Mouse (Mus musculus): Measurements from ENCODE around the gene Jsrp1. TPM values are rescaled to one million over a fixed set of nuclear protein-coding genes. Genes with fewer than 3 reads are reported as not detected.
"Not testable (repeated sequence)": the region's sequence is repeated elsewhere in the genome, so short reads cannot be mapped to it uniquely, and the experiment has no call there.

The Jsrp1 gene
- total RNA-seq, 2 experiments from 2014 or later, result 345 to 379 TPM

DNA sequence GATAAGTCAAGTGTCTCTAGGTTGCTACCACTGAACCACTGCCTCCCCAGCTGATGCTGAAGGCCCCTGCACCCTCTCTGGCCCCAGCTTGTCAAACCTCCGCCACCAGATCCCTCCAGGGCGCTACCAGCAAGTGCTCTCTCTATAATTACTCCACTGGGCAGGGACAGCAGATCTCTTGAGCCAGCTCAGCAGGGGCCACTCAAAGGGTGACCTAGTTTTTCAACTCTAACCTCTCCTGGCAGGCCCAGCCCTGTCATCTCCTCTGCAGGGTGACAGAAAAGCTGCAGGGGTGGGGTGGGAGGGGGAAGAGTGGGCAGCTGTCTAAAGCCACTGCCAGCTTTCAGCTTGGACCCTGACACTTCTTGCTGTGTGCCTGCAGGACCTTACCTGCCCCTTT is 24.5 kb upstream of the Jsrp1 start:
- peak; percentile 62 for DNase-seq
- intact Hi-C loops (cut with DNase I; ENCODE audit: low total_unique reads), result no loop called here

GRCm38 (mm10) chr10:80836949-80837379 is 23.7 kb upstream of the Jsrp1 start:
- intact Hi-C loops (cut with DNase I; ENCODE audit: low total_unique reads), result no loop called here
- DNase-seq, result peak; percentile 57

GRCm38 (mm10) chr10:80835617-80836016 is 22.3 kb upstream of the Jsrp1 start:
- intact Hi-C loops (cut with DNase I; ENCODE audit: low total_unique reads), result no loop called here
- DNase-seq, result no peak

- intact Hi-C loops (cut with DNase I; ENCODE audit: low total_unique reads), result no loop called here
- DNase-seq, result no peak
Measured at GRCm38 (mm10) chr10:80832818-80833217, 19.5 kb upstream of the Jsrp1 start.

GRCm38 (mm10) chr10:80831136-80831535 is 17.8 kb upstream of the Jsrp1 start:
- intact Hi-C loops (cut with DNase I; ENCODE audit: low total_unique reads), result no loop called here
- peak; percentile 70 for DNase-seq

DNA sequence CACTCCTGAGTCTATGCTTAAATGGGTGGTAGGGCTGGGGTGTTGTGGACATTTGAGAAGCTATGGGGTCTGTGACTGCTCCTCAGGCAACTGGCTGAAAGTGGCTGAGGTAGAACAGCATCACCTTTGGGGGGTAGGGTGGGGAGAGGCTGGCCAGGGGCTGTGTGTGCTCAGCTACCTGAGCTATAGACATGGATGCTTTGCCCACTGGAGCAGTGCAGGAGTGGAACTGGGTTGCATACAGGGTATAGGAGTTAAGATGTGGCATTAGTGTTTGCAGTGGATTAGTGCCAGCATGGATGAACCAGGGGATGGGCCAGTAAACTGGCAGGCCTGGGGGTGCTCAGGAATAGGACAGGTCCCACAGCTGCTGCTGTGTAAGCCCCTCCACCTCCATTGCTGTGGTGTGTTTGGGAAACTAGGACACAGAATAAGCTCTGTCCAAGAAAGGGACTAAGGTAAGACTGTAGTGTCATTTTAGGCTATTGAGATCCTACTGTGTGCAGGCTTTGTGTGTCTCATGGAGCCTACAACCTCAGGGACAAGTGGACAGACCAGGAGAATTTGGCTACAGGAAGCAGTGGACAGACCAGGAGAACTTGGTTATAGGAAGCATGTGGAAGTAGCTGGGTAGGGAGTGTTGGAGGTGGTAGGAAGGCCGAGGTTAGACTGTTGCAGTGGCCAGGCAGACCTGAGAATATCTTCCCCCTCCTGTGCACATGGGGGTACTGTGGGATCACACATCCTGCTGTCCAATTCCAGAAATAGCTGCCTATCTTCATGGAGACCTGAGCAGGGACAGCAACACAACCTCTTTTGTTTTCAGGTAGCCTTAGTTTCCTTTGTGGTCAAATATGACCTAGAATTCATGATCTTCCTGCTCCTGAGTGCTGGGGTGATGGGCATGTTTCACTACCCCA is 16.3 kb upstream of the Jsrp1 start:
- DNase-seq, result no peak

GRCm38 (mm10) chr10:80828587-80828986 is 15.3 kb upstream of the Jsrp1 start:
- not testable (repeated sequence) for DNase-seq
- intact Hi-C loops (cut with DNase I; ENCODE audit: low total_unique reads), result loop anchor here (5.0 kb wide), 1 partner anchor 34 kb away; no protein-coding TSS in a partner anchor

More for the DNA sequence above, 16.3 kb upstream of the Jsrp1 start:
- intact Hi-C loops (cut with DNase I; ENCODE audit: low total_unique reads), result loop anchor here (5.0 kb wide), 1 partner anchor 33 kb away; no protein-coding TSS in a partner anchor

- intact Hi-C loops (cut with DNase I; ENCODE audit: low total_unique reads), result loop anchor here (5.0 kb wide), 1 partner anchor 34 kb away; no protein-coding TSS in a partner anchor
- DNase-seq, result no peak
Measured at GRCm38 (mm10) chr10:80827870-80828420, 14.6 kb upstream of the Jsrp1 start.

DNA sequence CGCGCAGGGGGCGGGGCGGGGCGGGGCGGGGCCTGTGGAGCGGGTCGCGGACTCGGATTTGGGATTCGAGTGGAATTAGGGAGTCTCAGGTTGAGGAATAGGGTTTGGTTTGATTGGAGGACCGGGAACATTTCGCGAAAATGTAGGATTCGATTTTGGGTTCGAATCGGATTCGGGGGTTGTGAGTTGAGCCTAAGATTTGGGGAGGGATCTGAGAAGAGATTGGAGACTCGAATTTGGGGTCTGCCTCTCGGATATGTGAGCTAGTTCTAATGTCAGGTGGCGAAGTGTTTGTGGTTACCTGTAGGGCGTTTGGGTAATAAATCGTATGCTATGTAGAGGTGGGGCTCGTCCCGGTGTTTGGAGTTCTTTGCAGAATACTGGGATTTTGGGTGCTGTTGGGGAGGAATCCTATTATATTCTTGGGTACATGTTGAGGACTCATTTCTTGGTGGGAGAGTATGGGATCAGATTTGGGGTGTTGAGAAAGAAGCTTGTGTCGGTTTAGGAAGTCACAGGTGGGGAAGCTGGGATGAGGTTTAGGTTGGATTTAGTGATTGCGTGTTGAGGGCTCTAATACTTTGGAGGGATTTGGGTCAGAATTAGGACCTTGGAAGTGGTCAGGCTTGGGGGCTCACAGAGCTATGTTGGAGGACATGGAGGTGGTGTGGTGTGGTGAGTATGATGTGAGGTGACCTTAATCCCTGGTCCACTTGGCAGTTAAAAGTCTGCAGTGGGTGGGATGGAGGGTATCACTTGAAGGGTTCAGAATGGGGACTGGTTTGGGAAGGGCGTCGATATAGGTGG is 14.0 kb upstream of the Jsrp1 start:
- intact Hi-C loops (cut with DNase I; ENCODE audit: low total_unique reads), result loop anchor here (5.0 kb wide), 1 partner anchor 35 kb away; no protein-coding TSS in a partner anchor
- DNase-seq, result no peak

DNA sequence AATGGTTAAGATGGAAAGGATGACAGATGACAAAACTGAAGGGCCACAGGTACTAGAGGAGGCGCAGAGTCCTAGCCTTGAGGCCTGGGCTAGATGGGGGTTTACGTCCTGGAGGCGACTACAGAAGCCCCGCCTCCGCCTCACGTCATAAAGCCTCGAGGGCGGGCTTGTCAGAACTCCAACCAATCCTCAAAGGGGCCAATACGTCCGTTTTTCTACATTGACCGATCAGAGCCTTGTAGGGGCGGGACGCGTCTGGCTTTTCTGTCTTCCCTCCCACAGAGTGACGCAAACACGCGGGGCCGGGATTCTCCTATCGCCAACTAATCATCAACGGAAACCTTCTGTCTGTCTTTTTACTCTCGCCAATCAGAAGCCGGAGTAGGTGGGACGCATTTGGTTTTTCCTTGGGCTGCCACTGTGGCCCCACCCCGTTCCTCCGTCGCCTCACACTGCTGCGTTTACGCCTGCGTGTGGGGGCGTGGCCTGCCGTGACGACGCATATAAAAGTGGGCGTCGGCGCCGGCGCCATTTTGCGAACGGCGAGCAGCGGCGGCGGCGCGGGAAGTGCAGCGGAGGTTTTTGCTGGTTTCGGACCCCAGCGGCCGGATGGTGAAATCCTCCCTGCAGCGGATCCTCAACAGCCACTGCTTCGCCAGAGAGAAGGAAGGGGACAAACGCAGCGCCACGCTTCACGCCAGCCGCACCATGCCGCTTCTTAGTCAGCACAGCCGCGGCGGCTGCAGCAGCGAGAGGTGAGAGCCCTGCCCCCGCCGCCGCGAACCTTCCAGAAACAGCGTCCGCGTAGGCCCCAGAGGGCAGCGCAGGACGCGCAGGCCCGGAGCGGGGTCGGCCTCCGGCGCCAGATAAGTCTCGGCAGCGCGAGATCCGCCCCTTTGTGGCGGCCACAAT is 13.1 kb upstream of the Jsrp1 start, which contains the start of gene Oaz1:
Gene Oaz1, plus strand, starts transcription at position 506 of the 912 bp plus-strand sequence.
- peak; percentile 98 for DNase-seq
- intact Hi-C loops (cut with DNase I; ENCODE audit: low total_unique reads), result loop anchor here (5.0 kb wide), 1 partner anchor 36 kb away; no protein-coding TSS in a partner anchor

- intact Hi-C loops (cut with DNase I; ENCODE audit: low total_unique reads), result loop anchor here (5.0 kb wide), 1 partner anchor 37 kb away; no protein-coding TSS in a partner anchor
- DNase-seq, result no peak
Measured at GRCm38 (mm10) chr10:80824827-80825226, 11.5 kb upstream of the Jsrp1 start.

GRCm38 (mm10) chr10:80823847-80824643 is 10.7 kb upstream of the Jsrp1 start:
- intact Hi-C loops (cut with DNase I; ENCODE audit: low total_unique reads), result loop anchor here (2.0 kb wide), 1 partner anchor 53 kb away; no protein-coding TSS in a partner anchor

GRCm38 (mm10) chr10:80823316-80823715 is 10.0 kb upstream of the Jsrp1 start:
- intact Hi-C loops (cut with DNase I; ENCODE audit: low total_unique reads), result loop anchor here (2.0 kb wide), 1 partner anchor 53 kb away; no protein-coding TSS in a partner anchor
- DNase-seq, result no peak

More at GRCm38 (mm10) chr10:80823847-80824643, 10.7 kb upstream of the Jsrp1 start:
- DNase-seq, result no peak

DNA sequence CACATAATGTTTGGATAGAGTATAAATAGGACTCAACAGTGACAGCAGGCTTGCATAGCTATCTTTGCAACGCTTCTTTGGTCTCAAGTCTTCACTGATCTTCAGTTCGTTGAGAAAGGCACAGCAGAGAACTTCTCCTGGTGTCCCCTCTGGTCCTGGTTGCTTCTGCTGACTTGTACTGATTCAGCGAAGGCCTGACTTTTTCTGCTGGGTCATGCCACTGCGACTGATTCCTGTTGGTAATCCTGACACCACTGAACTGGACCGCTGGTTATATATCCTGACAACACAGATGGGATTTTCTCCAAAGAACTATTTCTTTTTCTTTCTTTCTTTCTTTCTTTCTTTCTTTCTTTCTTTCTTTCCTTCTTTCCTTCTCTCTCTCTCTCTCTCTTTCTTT is 9.2 kb upstream of the Jsrp1 start:
- intact Hi-C loops (cut with DNase I; ENCODE audit: low total_unique reads), result loop anchor here (2.0 kb wide), 1 partner anchor 54 kb away; no protein-coding TSS in a partner anchor
- no peak for DNase-seq

DNA sequence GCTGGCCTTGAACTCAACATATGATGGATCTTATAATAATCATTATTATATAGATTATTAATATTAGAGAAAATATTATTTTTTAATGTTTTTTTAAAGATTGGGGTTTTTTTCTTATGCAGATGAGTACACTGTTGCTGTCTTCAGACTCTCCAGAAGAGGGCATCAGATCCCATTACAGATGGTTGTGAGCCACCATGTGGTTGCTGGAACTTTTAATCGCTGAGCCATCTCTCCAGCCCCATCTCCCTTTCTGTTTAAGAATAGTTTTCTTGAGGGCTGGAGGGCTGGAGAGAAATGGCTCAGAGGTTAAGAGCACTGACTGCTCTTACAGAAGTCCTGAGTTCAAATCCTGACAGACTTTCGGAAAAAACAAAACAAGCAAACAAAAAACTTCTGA is 8.7 kb upstream of the Jsrp1 start:
- DNase-seq, result no peak
- intact Hi-C loops (cut with DNase I; ENCODE audit: low total_unique reads), result loop anchor here (2.0 kb wide), 1 partner anchor 55 kb away; no protein-coding TSS in a partner anchor

- intact Hi-C loops (cut with DNase I; ENCODE audit: low total_unique reads), result no loop called here
- DNase-seq, result no peak
Measured at GRCm38 (mm10) chr10:80819406-80819805, 6.1 kb upstream of the Jsrp1 start.

GRCm38 (mm10) chr10:80818599-80819281 is 5.4 kb upstream of the Jsrp1 start:
- no peak for DNase-seq
- intact Hi-C loops (cut with DNase I; ENCODE audit: low total_unique reads), result no loop called here
